Mouse (Mus musculus): ENCODE measurements around the gene Ccdc88c.

Gene Ccdc88c

GRCm38 (mm10) chr12:100965298-100965697, 63.6 kb downstream of the Ccdc88c start:
- no peak for DNase-seq

GRCm38 (mm10) chr12:100958621-100959592, 69.9 kb downstream of the Ccdc88c start:
- peak; percentile 64 to 72 for DNase-seq

GRCm38 (mm10) chr12:100958006-100958405, 70.8 kb downstream of the Ccdc88c start:
- DNase-seq, result peak; percentile 62 to 65

GRCm38 (mm10) chr12:100957257-100957656, 71.6 kb downstream of the Ccdc88c start:
- DNase-seq, result no peak

- no peak for DNase-seq
These were observed 72.0 kb downstream of the Ccdc88c start for GRCm38 (mm10) chr12:100956825-100957224.

GRCm38 (mm10) chr12:100956028-100956427, 72.8 kb downstream of the Ccdc88c start:
- no peak for DNase-seq

- no peak for DNase-seq
These were observed 74.9 kb downstream of the Ccdc88c start for GRCm38 (mm10) chr12:100953926-100954325.

- peak; percentile 69 to 77 for DNase-seq
These were observed 76.5 kb downstream of the Ccdc88c start for GRCm38 (mm10) chr12:100952193-100952931.

GRCm38 (mm10) chr12:100949146-100949545, 79.7 kb downstream of the Ccdc88c start:
- peak in 1 of 2 experiments; percentile 49 for DNase-seq

- no peak for DNase-seq
These were observed 80.8 kb downstream of the Ccdc88c start for GRCm38 (mm10) chr12:100948021-100948420.

- DNase-seq, result no peak
These were observed 82.9 kb downstream of the Ccdc88c start for GRCm38 (mm10) chr12:100945948-100946347.

- no peak for DNase-seq
These were observed 83.4 kb downstream of the Ccdc88c start for GRCm38 (mm10) chr12:100945501-100945900.

GRCm38 (mm10) chr12:100944921-100945336, 83.9 kb downstream of the Ccdc88c start:
- DNase-seq, result no peak

- no peak for DNase-seq
These were observed 85.7 kb downstream of the Ccdc88c start for GRCm38 (mm10) chr12:100943146-100943545.

- DNase-seq, result no peak
These were observed 87.5 kb downstream of the Ccdc88c start for GRCm38 (mm10) chr12:100941361-100941760.

GRCm38 (mm10) chr12:100937441-100938360, 91.2 kb downstream of the Ccdc88c start:
- peak; percentile 61 to 63 for DNase-seq

GRCm38 (mm10) chr12:100936737-100937136, 92.1 kb downstream of the Ccdc88c start:
- DNase-seq, result no peak

- DNase-seq, result peak; percentile 63 to 68
These were observed 92.7 kb downstream of the Ccdc88c start for GRCm38 (mm10) chr12:100936116-100936515.

GRCm38 (mm10) chr12:100934796-100935195, 94.1 kb downstream of the Ccdc88c start:
- DNase-seq, result no peak

- no peak for DNase-seq
These were observed 97.2 kb downstream of the Ccdc88c start for GRCm38 (mm10) chr12:100931653-100932052.

- DNase-seq, result no peak
These were observed 100.6 kb downstream of the Ccdc88c start for GRCm38 (mm10) chr12:100928286-100928685.

All from lung, adult 18-20 months (tissue).